Mouse (Mus musculus) olfactory bulb, adult 2 months (tissue): Measurements from ENCODE around the gene Cmklr1.

ENCODE experiments used
- CTCF ChIP-seq: fragments of 200-500 bp; IDR thresholded peaks from 2 replicates; pipeline ENCODE4 v1.5.1; 2012; ENCODE audit warnings: low read depth, mild to moderate bottlenecking, low read length, moderate library complexity; ENCODE audit not compliant: insufficient read depth
- POLR2A ChIP-seq: fragments of 200-500 bp; IDR thresholded peaks from 2 replicates; pipeline ENCODE4 v1.6.1; 2012; ENCODE audit warnings: mild to moderate bottlenecking, low read depth, low read length, moderate library complexity; ENCODE audit not compliant: insufficient read depth

- no peak for TF ChIP-seq CTCF
- TF ChIP-seq POLR2A = no peak
Measured at GRCm38 (mm10) chr5:113611771-113612233, 38.4 kb downstream of the Cmklr1 start.
